ENCODE assay signal across 10 mouse cellular contexts in genomic region chrX:137118097-137118746, GRCm38 (mm10). TPM values are rescaled to one million over a fixed set of nuclear protein-coding genes. Genes with fewer than 3 reads are reported as not detected.
DNase-seq lines count a peak whose midpoint lies in the region; ATAC-seq lines count a peak whose summit lies in the region.
"Had no signal": no experiment of that assay in that cellular context is flagged by ENCODE, and none has a peak within 500 bp of the region (broad histone marks: within the 10 kb centered on the region; RNA-seq: fewer than 3 reads in every experiment).

No protein-coding gene starts in this region.

- no peaks in the 10 kb centered on the region for H3K4me1 ChIP-seq in liver, embryonic 11.5 days (replicated peaks; ENCODE audit: control insufficient read depth, insufficient read depth, low read length)
- H3K4me1 ChIP-seq in neural tube, embryonic 12.5 days, result no peaks in the 10 kb centered on the region

- peak overlapping the region; percentile 10; the same call in 1 of the 2 replicates for H3K4me3 ChIP-seq in liver, embryonic 11.5 days (ENCODE audit: low read depth, low read length)
- H3K4me3 ChIP-seq in neural tube, embryonic 12.5 days, result no peak overlapping the region

- DNase-seq in adrenal gland, adult 2 months, result peak; percentile 23
- no peak for DNase-seq in adrenal gland, adult 8-10 months
- peak; percentile 12 for DNase-seq in urinary bladder, postnatal 25 days (ENCODE audit: low spot score)
- DNase-seq in urinary bladder, postnatal 10 days (ENCODE audit: low spot score), result no peak
- DNase-seq in liver, embryonic 11.5 days (ENCODE audit: low spot score), result peak; percentile 72
- DNase-seq in c-Kit-positive CD71-positive TER-119-positive erythroid progenitor cells, embryonic 14.5 days (ENCODE audit: low spot score), result no peak

- no peaks in the 10 kb centered on the region for H3K9me3 ChIP-seq in liver, embryonic 11.5 days (ENCODE audit: control insufficient read depth, low read length)
- no peaks in the 10 kb centered on the region for H3K9me3 ChIP-seq in neural tube, embryonic 12.5 days

- no peak overlapping the region for H3K9ac ChIP-seq in liver, embryonic 11.5 days (ENCODE audit: low read depth, low read length)
- no peak overlapping the region for H3K9ac ChIP-seq in neural tube, embryonic 12.5 days

- peak overlapping the region; percentile 33 for H3K4me2 ChIP-seq in liver, embryonic 11.5 days
- 0 out of 2 replicates have a peak overlapping the region, but pooled peaks have one; percentile 14 for H3K4me2 ChIP-seq in neural tube, embryonic 12.5 days (replicated peaks)

- no peak overlapping the region for H3K27ac ChIP-seq in liver, embryonic 11.5 days (ENCODE audit: low read depth, low read length)
- H3K27ac ChIP-seq in neural tube, embryonic 12.5 days, result no peak overlapping the region

- H3K36me3 ChIP-seq in liver, embryonic 11.5 days (ENCODE audit: control insufficient read depth, insufficient read depth, low read length), result no peaks in the 10 kb centered on the region
- no peaks in the 10 kb centered on the region for H3K36me3 ChIP-seq in neural tube, embryonic 12.5 days

- ATAC-seq in hematopoietic stem cell, adult 5-6 weeks (replicated peaks in 1 of 2; ENCODE audit: insufficient read depth in 1 of 2, low FRiP score in 2 of 2, low TSS enrichment in 1 of 2, low read depth in 1 of 2, poor library complexity in 2 of 2, severe bottlenecking in 2 of 2), result peak; percentile 63 to 84
- ATAC-seq in liver, embryonic 11.5 days (replicated peaks; ENCODE audit: low FRiP score), result peak; percentile 62; the same call in 1 of the 2 replicates
- ATAC-seq in neural tube, embryonic 12.5 days (ENCODE audit: low FRiP score, low read depth), result peak; percentile 80

- peaks cover 79% of the 10 kb centered on the region for H3K27me3 ChIP-seq in liver, embryonic 11.5 days (replicated peaks; ENCODE audit: control insufficient read depth, insufficient read depth, low read length)
- H3K27me3 ChIP-seq in neural tube, embryonic 12.5 days (replicated peaks), result peaks cover 76% of the 10 kb centered on the region

- 13% methylated on average over 37 of the region's 40 CpGs for WGBS in liver, embryonic 11.5 days
- WGBS in neural tube, embryonic 12.5 days, result 14% methylated on average over 40 of the region's 40 CpGs

RNA-seq across cellular contexts. Expression of gene Esx1, which starts 3.7 kb away (rescaled TPM):
- total RNA-seq in adrenal gland, adult 2 months (2021), result not detected
- polyA plus RNA-seq in adrenal gland, adult 2 months (2012; rRNA removed), result not detected in 2 replicates
- total RNA-seq in adrenal gland, adult 8-10 months (2022), result not detected
- not detected in 2 replicates for total RNA-seq in hematopoietic stem cell, adult 5-6 weeks (2017)
- not detected in 2 replicates for polyA plus RNA-seq in liver, embryonic 11.5 days (2014; fragmentation: Nextera tagmentation; extraction: Ambion mirVana)
- polyA plus RNA-seq in neural tube, embryonic 12.5 days (2016; fragmentation: Nextera tagmentation; extraction: Ambion mirVana), result not detected in 2 replicates
- polyA plus RNA-seq: gonadal fat pad, adult 2 months; stomach, embryonic 14.5 days had no signal

Comparison
In these comparisons a context has a peak if more than half of its experiments do, and no peak if none do; other contexts are left out.
1. DNase-seq: peak in adrenal gland, adult 2 months (single experiment), urinary bladder, postnatal 25 days (single experiment) and liver, embryonic 11.5 days (single experiment); none in adrenal gland, adult 8-10 months (single experiment), urinary bladder, postnatal 10 days (single experiment) and c-Kit-positive CD71-positive TER-119-positive erythroid progenitor cells, embryonic 14.5 days (single experiment).
2. Peak in every context shown above with its lines, with median percentiles within 50 percentile points of each other: ATAC-seq.